Mouse (Mus musculus) right cerebral cortex, postnatal 14 days (tissue): Measurements from ENCODE around the gene Fras1.

Experiments used
- DNase-seq: peaks from one replicate; pipeline ENCODE4 v3.0.0; 2022

Fras1 gene

DNA sequence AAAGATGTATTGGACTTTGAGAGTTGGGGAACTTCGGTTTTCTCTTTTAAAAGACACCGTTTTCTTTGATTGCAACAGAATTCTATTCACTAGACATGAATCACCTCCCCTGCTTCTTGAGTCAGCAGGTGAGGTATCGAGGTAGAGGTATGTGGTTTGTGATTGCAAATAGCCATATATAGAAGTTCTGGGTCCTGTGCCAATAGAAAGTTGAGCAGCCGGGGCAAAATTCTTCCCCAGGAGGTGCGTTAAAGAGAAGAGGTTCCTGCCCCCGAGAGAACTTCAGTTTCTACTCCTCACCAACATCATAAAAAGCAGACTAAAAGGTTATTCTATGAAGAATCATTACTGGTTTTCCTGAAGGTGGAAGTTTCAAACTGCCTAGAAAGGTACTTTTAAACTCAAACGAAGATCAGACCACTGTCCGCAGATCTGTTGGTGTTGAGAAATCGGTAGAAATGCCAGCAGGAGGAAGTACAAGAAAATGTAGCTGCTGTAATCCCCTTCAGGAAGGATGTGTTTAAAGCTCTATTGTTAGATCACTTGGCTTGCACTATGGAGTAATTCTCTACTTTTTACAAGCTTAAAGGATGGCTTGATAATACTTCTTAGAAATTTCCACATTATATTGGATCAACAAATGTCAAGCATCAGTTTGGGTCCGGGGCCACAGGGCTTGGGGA lies 420.3 kb downstream of the Fras1 start:
- no peak for DNase-seq

DNA sequence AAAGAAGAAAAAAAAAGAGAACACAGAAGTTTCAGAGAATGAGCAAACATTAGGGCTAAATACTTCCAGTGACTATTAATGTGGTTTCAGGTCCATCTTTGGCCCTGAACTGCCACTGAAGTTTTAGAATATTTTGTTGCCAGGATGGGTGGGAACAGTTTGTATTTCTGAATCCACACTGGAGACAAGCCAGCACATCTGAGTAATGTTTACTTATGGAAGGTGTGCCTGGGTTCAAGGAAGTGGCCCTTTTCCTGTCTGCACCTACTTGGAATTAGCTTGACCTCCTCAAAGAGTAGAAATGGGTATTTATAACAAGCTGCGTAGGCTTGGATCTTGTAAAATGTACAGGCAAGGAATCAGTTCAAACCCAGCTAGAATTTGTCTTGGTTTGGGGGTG lies 422.0 kb downstream of the Fras1 start:
- no peak for DNase-seq

DNA sequence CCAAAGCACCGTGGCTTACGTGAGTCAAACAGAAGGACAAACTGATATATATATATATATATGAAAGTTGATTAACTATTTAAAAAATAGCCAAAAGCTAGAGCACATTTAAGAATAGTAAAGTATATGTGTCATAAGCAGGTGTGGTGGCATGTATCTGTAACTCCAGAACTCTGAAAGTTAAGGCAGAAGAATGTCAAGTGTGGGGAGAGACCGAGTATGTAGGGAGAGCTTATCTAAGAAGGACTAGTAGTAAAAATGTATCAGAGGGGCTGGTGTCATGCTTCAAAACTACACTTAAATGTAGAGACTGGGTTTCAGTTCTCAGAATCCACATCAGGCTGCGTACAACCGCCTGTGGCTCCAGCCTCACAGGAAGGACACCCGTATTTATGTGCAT lies 423.7 kb downstream of the Fras1 start:
- no peak for DNase-seq

DNA sequence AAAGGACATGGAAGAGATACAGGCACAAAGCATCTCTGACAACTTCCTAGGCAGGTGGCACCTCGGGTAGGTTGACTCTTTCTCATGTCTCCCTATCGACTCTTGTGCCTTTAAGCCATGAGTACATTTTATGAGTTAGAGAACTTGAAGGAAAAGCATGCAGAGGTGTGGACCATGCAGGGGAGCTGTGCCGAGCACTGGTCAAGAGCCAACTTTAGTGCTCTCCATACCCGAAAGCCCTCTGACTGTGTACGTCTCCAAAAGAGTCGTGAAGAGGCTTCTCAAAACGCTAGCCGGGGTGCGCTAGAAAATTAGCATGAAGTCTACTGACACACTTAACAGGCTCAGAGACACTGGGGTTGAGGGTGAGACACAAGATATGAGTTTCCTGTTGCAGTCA lies 425.4 kb downstream of the Fras1 start:
- no peak for DNase-seq

DNA sequence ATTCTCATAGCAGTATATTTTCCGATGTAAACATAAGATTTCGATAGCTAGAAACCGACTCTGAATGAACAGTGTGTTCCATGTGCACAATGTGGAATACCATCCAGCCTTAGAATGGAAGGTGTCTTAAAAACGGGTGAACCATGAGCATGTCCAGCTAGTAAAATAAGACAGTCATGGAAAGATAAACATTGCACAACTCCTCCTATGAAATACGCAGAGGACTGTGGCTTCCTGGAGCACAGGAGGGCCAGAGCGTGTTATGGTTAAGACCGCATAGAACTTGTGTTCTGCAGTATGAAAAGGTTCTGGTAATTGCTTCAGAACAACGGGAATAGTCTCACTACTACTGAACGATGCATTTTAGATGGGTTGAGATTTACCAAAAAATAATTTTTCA lies 426.2 kb downstream of the Fras1 start:
- no peak for DNase-seq

DNA sequence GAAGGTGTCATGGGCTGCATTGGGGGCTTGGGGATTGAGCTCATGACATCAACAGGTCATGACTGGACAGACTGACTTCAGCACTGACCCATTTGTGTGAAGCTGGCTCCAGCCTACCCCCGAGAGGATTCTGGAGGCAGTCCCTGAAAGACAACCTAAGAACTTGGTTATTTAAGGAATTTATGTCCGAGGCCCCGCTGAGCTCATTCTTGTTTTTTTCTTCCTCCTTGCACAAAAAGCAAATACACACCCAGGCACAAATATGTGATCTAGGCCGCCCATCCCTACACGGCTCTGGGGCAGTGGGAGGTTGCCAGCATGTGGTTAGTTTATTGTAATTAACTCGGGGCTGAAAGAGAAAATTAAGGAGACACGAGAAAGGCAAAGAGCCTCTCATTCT lies 428.4 kb downstream of the Fras1 start:
- DNase-seq: no peak

DNA sequence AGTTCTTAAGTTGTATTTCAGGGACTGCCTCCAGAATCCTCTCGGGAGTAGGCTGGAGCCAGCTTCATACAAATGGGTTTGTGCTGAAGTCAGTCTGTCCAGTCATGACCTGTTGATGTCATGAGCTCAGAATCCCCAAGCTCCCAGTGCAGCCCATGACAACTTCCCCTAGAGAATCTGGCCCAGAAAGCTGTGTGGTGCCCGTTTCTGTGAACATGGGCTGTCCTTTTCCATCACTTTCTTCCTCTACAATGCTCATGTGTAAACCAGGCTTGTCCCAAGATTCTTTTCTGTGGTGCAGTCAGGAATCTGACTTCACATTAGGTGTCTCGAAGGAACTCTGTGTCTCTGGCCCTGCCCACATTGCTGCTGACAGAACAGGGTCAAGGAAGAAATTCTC lies 429.3 kb downstream of the Fras1 start:
- no peak for DNase-seq

DNA sequence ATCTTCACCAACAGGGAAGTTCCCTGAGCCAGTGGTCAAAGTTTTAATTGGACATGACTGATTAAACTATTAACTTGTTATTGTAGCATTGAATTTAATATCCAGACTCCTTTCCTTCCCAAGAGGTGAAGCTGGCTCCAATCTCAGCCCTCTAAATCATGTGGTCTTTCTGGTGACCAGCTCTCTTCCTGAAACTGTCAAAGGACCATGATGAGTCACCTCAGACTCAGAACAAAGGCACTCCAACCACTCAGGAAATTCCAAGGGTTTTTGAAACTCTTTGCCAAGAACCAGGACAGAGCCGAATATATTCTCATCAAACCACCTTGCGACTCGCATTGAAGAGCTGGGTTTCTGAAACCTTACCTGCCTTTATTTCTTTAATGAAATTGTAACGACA lies 430.5 kb downstream of the Fras1 start:
- DNase-seq: no peak

DNA sequence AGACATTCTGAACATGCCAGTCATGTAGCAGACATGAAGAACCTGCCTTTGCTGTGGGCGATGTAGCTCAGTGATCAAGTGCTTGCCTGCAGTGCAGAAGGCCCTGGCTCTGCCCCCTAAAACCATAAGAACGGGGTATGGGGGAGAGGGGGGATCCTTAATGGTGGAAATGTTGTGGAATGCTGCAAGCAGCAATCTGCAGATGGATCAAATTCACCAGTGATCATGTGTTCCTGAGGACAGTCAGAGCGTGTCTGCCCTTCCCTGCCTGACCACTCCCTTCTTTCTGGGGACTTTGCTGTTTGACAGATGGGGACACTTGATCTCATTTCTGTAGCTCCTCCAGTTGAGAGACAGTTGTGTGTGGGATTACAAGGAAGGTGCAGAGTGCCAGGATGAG lies 431.1 kb downstream of the Fras1 start:
- DNase-seq: no peak

DNA sequence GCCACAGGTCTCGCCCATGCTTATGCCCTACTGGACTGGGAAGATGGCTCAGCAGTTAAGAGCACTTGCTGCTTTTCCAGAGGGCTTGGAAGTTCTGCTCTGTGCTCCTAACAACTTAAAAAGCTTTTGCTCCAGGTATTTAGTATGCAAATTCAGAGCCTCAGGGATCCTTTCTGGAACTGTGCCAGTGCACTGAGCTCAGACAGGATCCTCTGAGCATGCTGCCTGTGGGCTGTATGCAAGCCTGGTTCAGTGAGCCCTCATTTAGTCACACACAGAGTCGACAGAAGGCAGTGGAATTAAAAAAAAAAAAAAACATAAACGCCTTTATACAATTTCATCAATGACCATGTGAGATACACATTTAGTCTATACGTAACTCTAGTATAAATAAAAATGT lies 436.9 kb downstream of the Fras1 start:
- no peak for DNase-seq

DNA sequence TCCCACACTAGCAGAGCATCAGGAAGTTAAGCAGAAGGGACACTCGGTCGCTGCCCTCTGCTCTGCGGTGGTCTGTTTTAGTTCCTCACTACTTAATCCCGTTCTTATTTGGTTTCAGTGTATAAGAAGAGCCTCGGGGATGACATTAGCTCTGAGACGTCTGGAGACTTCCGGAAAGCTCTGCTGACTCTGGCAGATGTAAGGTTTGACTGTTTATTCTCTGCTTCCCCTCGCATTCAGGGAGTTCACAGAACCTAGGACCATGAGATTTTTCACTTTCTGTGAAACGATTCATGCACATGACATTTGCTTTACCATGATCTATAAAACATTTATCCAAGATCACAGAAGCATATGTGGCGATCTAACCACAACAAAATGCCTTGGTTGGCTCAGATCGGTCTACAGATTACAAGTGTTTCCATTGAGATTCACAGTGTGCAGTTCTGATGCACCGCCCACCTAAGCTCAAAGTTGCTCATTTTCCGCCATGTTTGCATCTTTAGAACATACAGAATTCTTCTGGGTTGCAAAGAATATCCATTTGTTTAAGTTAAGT lies 451.1 kb downstream of the Fras1 start:
- DNase-seq: no peak

DNA sequence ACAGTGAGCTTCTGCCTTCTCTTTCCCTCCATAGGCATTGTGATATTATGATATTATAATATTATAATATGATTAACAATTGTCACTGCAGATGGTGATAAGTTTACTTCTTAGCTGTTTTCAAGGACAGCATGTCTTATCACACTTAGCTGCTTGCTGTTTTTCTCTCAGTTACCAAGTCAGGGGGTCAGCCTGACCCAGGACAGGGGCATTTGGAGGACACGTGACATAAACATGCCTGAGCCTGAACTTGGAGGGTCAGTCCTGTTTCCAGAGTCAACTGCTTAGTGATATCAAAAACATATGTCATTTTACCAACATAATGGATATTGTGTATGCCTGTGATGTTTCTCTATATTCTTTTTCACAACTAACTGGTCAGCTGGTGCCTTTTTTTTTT lies 453.4 kb downstream of the Fras1 start:
- DNase-seq: no peak
